Mouse (Mus musculus): Measurements from ENCODE around the gene Neurog1. TPM values are rescaled to one million over a fixed set of nuclear protein-coding genes. Genes with fewer than 3 reads are reported as not detected.

Gene Neurog1
- total RNA-seq, 1 experiment: 0.45 TPM

- TF ChIP-seq MAFK (IDR thresholded peaks at IDR 0.05; ENCODE audit: insufficient read depth, low read depth, low read length) (no peak), ZC3H11A (IDR thresholded peaks at IDR 0.05; ENCODE audit: borderline replicate concordance, low read depth, low read length) (peak; percentile 94)
- no peaks in the 10 kb centered on the region for H3K9me3 ChIP-seq (ENCODE audit: control insufficient read depth, insufficient read depth, low read depth, low read length)
- no peak overlapping the region for H3K27ac ChIP-seq (ENCODE audit: insufficient read depth, low read depth, low read length, poor library complexity, severe bottlenecking)
These were observed 27.5 kb upstream of the Neurog1 start for GRCm38 (mm10) chr13:56279439-56279838.

DNA sequence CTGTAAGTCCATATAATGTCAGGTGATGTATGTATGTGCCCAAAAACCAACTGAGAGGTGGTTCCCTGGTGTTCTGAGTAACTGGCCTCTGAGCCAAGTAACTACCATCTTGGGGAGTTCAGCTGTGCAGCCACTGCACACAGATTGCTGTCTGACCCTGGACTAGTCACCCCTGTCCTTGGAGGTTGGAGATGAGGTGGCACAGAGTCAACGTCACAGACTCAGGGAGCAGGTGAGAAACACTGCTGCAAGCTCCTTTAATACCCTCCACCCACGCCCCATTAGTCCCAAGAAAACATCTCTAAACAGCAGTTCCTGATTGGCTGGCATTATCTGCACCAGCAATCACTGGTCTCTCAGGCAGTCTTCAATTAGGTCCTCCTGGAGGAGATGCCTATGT lies 23.2 kb upstream of the Neurog1 start:
- no peak overlapping the region for H3K27ac ChIP-seq (ENCODE audit: insufficient read depth, low read depth, low read length, poor library complexity, severe bottlenecking)
- H3K9ac ChIP-seq (ENCODE audit: insufficient read depth, low read depth, low read length, poor library complexity, severe bottlenecking): no peak overlapping the region
- no peak for DNase-seq (ENCODE audit: low read depth, low spot score)
- H3K4me3 ChIP-seq (ENCODE audit: insufficient read depth in 1 of 2, low read depth in 1 of 2, low read length in 2 of 2, poor library complexity in 1 of 2, severe bottlenecking in 1 of 2): no peak overlapping the region
- H3K36me3 ChIP-seq (ENCODE audit: control insufficient read depth, insufficient read depth, low read length, poor library complexity, severe bottlenecking): no peaks in the 10 kb centered on the region
- TF ChIP-seq ZC3H11A (IDR thresholded peaks at IDR 0.05; ENCODE audit: borderline replicate concordance, low read depth, low read length) (no peak), ZNF384 (IDR thresholded peaks at IDR 0.05; ENCODE audit: low read depth, low read length) (no peak), CHD2 (IDR thresholded peaks at IDR 0.05; ENCODE audit: low read depth, low read length) (no peak), MAFK (IDR thresholded peaks at IDR 0.05; ENCODE audit: insufficient read depth, low read depth, low read length) (no peak), HCFC1 (IDR thresholded peaks at IDR 0.05; ENCODE audit: borderline replicate concordance, insufficient read depth, low read length) (no peak)
- in situ Hi-C loops (cut with MboI; ENCODE audit: low sequenced_read_pairs in 2 of 2, unreplicated experiment in 2 of 2): loop anchor here in 1 of 2 experiments (25.0 kb wide), 1 partner anchor 162 kb away; the partner anchor contains the start of genes Gm3045 and Slc25a48
- no peaks in the 10 kb centered on the region for H3K4me1 ChIP-seq (ENCODE audit: control insufficient read depth in 2 of 2, insufficient read depth in 2 of 2, low read length in 2 of 2, poor library complexity in 1 of 2)
- H3K9me3 ChIP-seq (ENCODE audit: control insufficient read depth, insufficient read depth, low read depth, low read length): no peaks in the 10 kb centered on the region

More at GRCm38 (mm10) chr13:56279439-56279838, 27.5 kb upstream of the Neurog1 start:
- H3K4me1 ChIP-seq (ENCODE audit: control insufficient read depth in 2 of 2, insufficient read depth in 2 of 2, low read length in 2 of 2, poor library complexity in 1 of 2): no peaks in the 10 kb centered on the region
- H3K36me3 ChIP-seq (ENCODE audit: control insufficient read depth, insufficient read depth, low read length, poor library complexity, severe bottlenecking): no peaks in the 10 kb centered on the region
- no peak overlapping the region for H3K4me3 ChIP-seq (ENCODE audit: insufficient read depth in 1 of 2, low read depth in 1 of 2, low read length in 2 of 2, poor library complexity in 1 of 2, severe bottlenecking in 1 of 2)
- no peak overlapping the region for H3K9ac ChIP-seq (ENCODE audit: insufficient read depth, low read depth, low read length, poor library complexity, severe bottlenecking)
- in situ Hi-C loops (cut with MboI; ENCODE audit: low sequenced_read_pairs in 2 of 2, unreplicated experiment in 2 of 2): loop anchor here in 1 of 2 experiments (25.0 kb wide), 1 partner anchor 158 kb away; the partner anchor contains the start of genes Gm3045 and Slc25a48
- peak; percentile 79 for DNase-seq (ENCODE audit: low read depth, low spot score)

GRCm38 (mm10) chr13:56270124-56270523 lies 18.2 kb upstream of the Neurog1 start:
- no peaks in the 10 kb centered on the region for H3K4me1 ChIP-seq (ENCODE audit: control insufficient read depth in 2 of 2, insufficient read depth in 2 of 2, low read length in 2 of 2, poor library complexity in 1 of 2)
- no peak for DNase-seq (ENCODE audit: low read depth, low spot score)
- H3K9me3 ChIP-seq (ENCODE audit: control insufficient read depth, insufficient read depth, low read depth, low read length): no peaks in the 10 kb centered on the region
- H3K9ac ChIP-seq (ENCODE audit: insufficient read depth, low read depth, low read length, poor library complexity, severe bottlenecking): no peak overlapping the region
- no peak overlapping the region for H3K4me3 ChIP-seq (ENCODE audit: insufficient read depth in 1 of 2, low read depth in 1 of 2, low read length in 2 of 2, poor library complexity in 1 of 2, severe bottlenecking in 1 of 2)
- H3K36me3 ChIP-seq (ENCODE audit: control insufficient read depth, insufficient read depth, low read length, poor library complexity, severe bottlenecking): no peaks in the 10 kb centered on the region
- in situ Hi-C loops (cut with MboI; ENCODE audit: low sequenced_read_pairs in 2 of 2, unreplicated experiment in 2 of 2): no loop called here
- no peak for TF ChIP-seq ZNF384 (IDR thresholded peaks at IDR 0.05; ENCODE audit: low read depth, low read length)
- no peak for TF ChIP-seq CHD2 (IDR thresholded peaks at IDR 0.05; ENCODE audit: low read depth, low read length)
- TF ChIP-seq ZC3H11A (IDR thresholded peaks at IDR 0.05; ENCODE audit: borderline replicate concordance, low read depth, low read length): no peak
- no peak for TF ChIP-seq HCFC1 (IDR thresholded peaks at IDR 0.05; ENCODE audit: borderline replicate concordance, insufficient read depth, low read length)
- TF ChIP-seq MAFK (IDR thresholded peaks at IDR 0.05; ENCODE audit: insufficient read depth, low read depth, low read length): no peak
- H3K27ac ChIP-seq (ENCODE audit: insufficient read depth, low read depth, low read length, poor library complexity, severe bottlenecking): no peak overlapping the region

DNA sequence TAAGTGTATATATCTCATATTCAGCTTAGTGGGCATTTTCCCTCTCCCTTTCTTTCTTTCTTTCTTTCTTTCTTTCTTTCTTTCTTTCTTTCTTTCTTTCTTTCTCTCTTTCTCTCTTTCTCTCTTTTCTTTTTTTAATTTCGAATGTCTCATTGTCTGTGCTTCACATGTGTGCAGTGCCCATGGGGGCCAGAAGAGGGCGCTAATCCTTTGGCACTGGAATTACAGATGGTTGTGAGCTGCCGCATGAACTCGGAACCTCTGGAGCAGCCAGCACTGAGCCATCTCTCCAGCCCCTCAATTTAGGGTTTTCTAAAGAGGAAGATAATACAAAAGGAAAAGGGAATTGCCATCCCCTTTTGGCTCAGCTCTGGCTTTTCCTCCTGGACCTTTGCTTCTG lies 15.4 kb upstream of the Neurog1 start:
- Histone ChIP-seq H3K4me1 (ENCODE audit: control insufficient read depth in 2 of 2, insufficient read depth in 2 of 2, low read length in 2 of 2, poor library complexity in 1 of 2) (no peaks in the 10 kb centered on the region), H3K36me3 (ENCODE audit: control insufficient read depth, insufficient read depth, low read length, poor library complexity, severe bottlenecking) (no peaks in the 10 kb centered on the region), H3K4me3 (ENCODE audit: insufficient read depth in 1 of 2, low read depth in 1 of 2, low read length in 2 of 2, poor library complexity in 1 of 2, severe bottlenecking in 1 of 2) (no peak overlapping the region), H3K9me3 (ENCODE audit: control insufficient read depth, insufficient read depth, low read depth, low read length) (no peaks in the 10 kb centered on the region), H3K9ac (ENCODE audit: insufficient read depth, low read depth, low read length, poor library complexity, severe bottlenecking) (no peak overlapping the region), H3K27ac (ENCODE audit: insufficient read depth, low read depth, low read length, poor library complexity, severe bottlenecking) (no peak overlapping the region)
- in situ Hi-C loops (cut with MboI; ENCODE audit: low sequenced_read_pairs in 2 of 2, unreplicated experiment in 2 of 2): no loop called here
- TF ChIP-seq ZC3H11A (IDR thresholded peaks at IDR 0.05; ENCODE audit: borderline replicate concordance, low read depth, low read length) (no peak), ZNF384 (IDR thresholded peaks at IDR 0.05; ENCODE audit: low read depth, low read length) (no peak), CHD2 (IDR thresholded peaks at IDR 0.05; ENCODE audit: low read depth, low read length) (no peak), HCFC1 (IDR thresholded peaks at IDR 0.05; ENCODE audit: borderline replicate concordance, insufficient read depth, low read length) (no peak), MAFK (IDR thresholded peaks at IDR 0.05; ENCODE audit: insufficient read depth, low read depth, low read length) (no peak)
- DNase-seq (ENCODE audit: low read depth, low spot score): peak; percentile 59

DNA sequence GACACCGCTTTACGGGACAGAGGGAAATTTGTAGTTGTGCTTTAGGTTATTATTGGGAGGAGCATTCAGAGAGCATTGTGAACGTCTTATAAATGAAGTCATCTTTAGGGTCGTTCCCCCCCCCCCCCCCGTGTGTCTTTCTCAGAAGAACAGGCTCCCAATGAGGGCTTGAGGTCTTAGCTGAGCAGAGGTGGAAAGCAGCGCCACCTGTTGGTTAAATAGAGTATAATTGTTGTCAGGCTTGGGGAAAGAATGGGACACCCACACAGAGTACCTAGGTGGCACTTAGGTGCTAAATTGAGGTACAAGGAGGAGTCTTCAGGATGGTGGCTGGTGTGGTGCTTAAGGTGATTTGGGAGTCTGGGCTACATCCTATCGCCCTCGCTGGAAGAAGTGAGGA lies 14.5 kb upstream of the Neurog1 start:
- Histone ChIP-seq H3K4me3 (ENCODE audit: insufficient read depth in 1 of 2, low read depth in 1 of 2, low read length in 2 of 2, poor library complexity in 1 of 2, severe bottlenecking in 1 of 2) (no peak overlapping the region), H3K4me1 (ENCODE audit: control insufficient read depth in 2 of 2, insufficient read depth in 2 of 2, low read length in 2 of 2, poor library complexity in 1 of 2) (no peaks in the 10 kb centered on the region), H3K9ac (ENCODE audit: insufficient read depth, low read depth, low read length, poor library complexity, severe bottlenecking) (no peak overlapping the region), H3K9me3 (ENCODE audit: control insufficient read depth, insufficient read depth, low read depth, low read length) (no peaks in the 10 kb centered on the region), H3K36me3 (ENCODE audit: control insufficient read depth, insufficient read depth, low read length, poor library complexity, severe bottlenecking) (no peaks in the 10 kb centered on the region), H3K27ac (ENCODE audit: insufficient read depth, low read depth, low read length, poor library complexity, severe bottlenecking) (no peak overlapping the region)
- peak; percentile 60 for DNase-seq (ENCODE audit: low read depth, low spot score)
- in situ Hi-C loops (cut with MboI; ENCODE audit: low sequenced_read_pairs in 2 of 2, unreplicated experiment in 2 of 2): no loop called here
- TF ChIP-seq ZNF384 (IDR thresholded peaks at IDR 0.05; ENCODE audit: low read depth, low read length) (no peak), ZC3H11A (IDR thresholded peaks at IDR 0.05; ENCODE audit: borderline replicate concordance, low read depth, low read length) (no peak), HCFC1 (IDR thresholded peaks at IDR 0.05; ENCODE audit: borderline replicate concordance, insufficient read depth, low read length) (no peak), MAFK (IDR thresholded peaks at IDR 0.05; ENCODE audit: insufficient read depth, low read depth, low read length) (no peak), CHD2 (IDR thresholded peaks at IDR 0.05; ENCODE audit: low read depth, low read length) (no peak)

All from ES-E14 (cell line).